Mouse (Mus musculus) C2C12 (cell line): Measurements from ENCODE around the gene Col24a1. TPM values are rescaled to one million over a fixed set of nuclear protein-coding genes. Genes with fewer than 3 reads are reported as not detected.

Source experiments
- H3K27me3 ChIP-seq: one replicate; pipeline ENCODE4 v1.6.1; 2011; ENCODE audit not compliant: control insufficient read depth, insufficient read depth, insufficient read length
- H3K36me3 ChIP-seq: one replicate; pipeline ENCODE4 v1.6.1; 2011; ENCODE audit not compliant: control insufficient read depth, insufficient read depth
- H3K4me3 ChIP-seq: one replicate; pipeline ENCODE4 v1.5.1; 2011; ENCODE audit warnings: mild to moderate bottlenecking, control low read depth; ENCODE audit not compliant: poor library complexity, insufficient read depth, severe bottlenecking
- H3K79me2 ChIP-seq: one replicate; pipeline ENCODE4 v1.6.1; 2011; ENCODE audit not compliant: control insufficient read depth, insufficient read depth
- H3K79me3 ChIP-seq: one replicate; pipeline ENCODE4 v1.6.1; 2011; ENCODE audit warnings: low read depth, control low read depth
- H3ac ChIP-seq: one replicate; pipeline ENCODE3; 2011; ENCODE audit warnings: low read depth; ENCODE audit not compliant: control insufficient read depth, insufficient read length
- CEBPB ChIP-seq: IDR thresholded peaks from one replicate; pipeline ENCODE4 v1.6.1; 2011; ENCODE audit warnings: low read depth, mild to moderate bottlenecking, control low read depth, moderate library complexity
- CTCF ChIP-seq: IDR thresholded peaks from one replicate; pipeline ENCODE4 v1.5.1; 2011; ENCODE audit not compliant: control insufficient read depth, insufficient read depth, insufficient read length
- FOSL1 ChIP-seq: IDR thresholded peaks from one replicate; pipeline ENCODE4 v1.8.0; 2011; ENCODE audit warnings: mild to moderate bottlenecking, low read length; ENCODE audit not compliant: poor library complexity, insufficient read depth, severe bottlenecking
- MAX ChIP-seq: IDR thresholded peaks from one replicate; pipeline ENCODE4 v1.6.1; 2011; ENCODE audit warnings: mild to moderate bottlenecking, control low read depth
- MYOD1 ChIP-seq: IDR thresholded peaks from one replicate; pipeline ENCODE4 v1.6.1; 2011; ENCODE audit warnings: low read depth; ENCODE audit not compliant: control insufficient read depth, insufficient read length
- MYOG ChIP-seq: IDR thresholded peaks from one replicate; pipeline ENCODE4 v1.6.1; 2011; ENCODE audit not compliant: control insufficient read depth, insufficient read length; ENCODE audit errors: extremely low read depth
- USF1 ChIP-seq: IDR thresholded peaks from one replicate; pipeline ENCODE4 v1.6.1; 2011; ENCODE audit warnings: low read depth, mild to moderate bottlenecking, control low read depth, moderate library complexity
- polyA plus RNA-seq: library from polyadenylated mRNA; unstranded; fragments of >200 nt; fragmentation: generic; extraction: Trizol; gene quantifications from one replicate; pipeline ENCODE4 v1.2.1, GENCODE M21; 2012; ENCODE audit warnings: missing spikeins

Col24a1 gene
- polyA plus RNA-seq, 1 experiment: 0.01 TPM

- H3K79me3 ChIP-seq: peaks cover 65% of the 10 kb centered on the region
- TF ChIP-seq USF1 (no peak), MYOD1 (no peak), MAX (no peak), MYOG (no peak), CEBPB (no peak), FOSL1 (no peak), CTCF (no peak)
- H3K27me3 ChIP-seq: no peaks in the 10 kb centered on the region
- peaks cover 95% of the 10 kb centered on the region for H3K36me3 ChIP-seq
- H3ac ChIP-seq: no peak overlapping the region
- H3K4me3 ChIP-seq: no peak overlapping the region
- H3K79me2 ChIP-seq: peaks cover 91% of the 10 kb centered on the region
These were observed 290.8 kb downstream of the Col24a1 start for GRCm38 (mm10) chr3:145583043-145583442.

- Histone ChIP-seq H3K4me3 (no peak overlapping the region), H3K36me3 (peaks cover 91% of the 10 kb centered on the region), H3ac (no peak overlapping the region), H3K79me2 (peaks cover 85% of the 10 kb centered on the region), H3K27me3 (no peaks in the 10 kb centered on the region), H3K79me3 (peaks cover 59% of the 10 kb centered on the region)
- no peak for TF ChIP-seq USF1
- no peak for TF ChIP-seq CTCF
- no peak for TF ChIP-seq MAX
- no peak for TF ChIP-seq FOSL1
- TF ChIP-seq MYOG: no peak
- TF ChIP-seq CEBPB: no peak
- no peak for TF ChIP-seq MYOD1
These were observed 291.4 kb downstream of the Col24a1 start for GRCm38 (mm10) chr3:145583522-145584200.

- H3K79me2 ChIP-seq: peaks cover 36% of the 10 kb centered on the region
- peaks cover 84% of the 10 kb centered on the region for H3K36me3 ChIP-seq
- H3ac ChIP-seq: no peak overlapping the region
- H3K4me3 ChIP-seq: no peak overlapping the region
- H3K79me3 ChIP-seq: peaks cover 12% of the 10 kb centered on the region
- TF ChIP-seq USF1: no peak
- no peak for TF ChIP-seq MAX
- TF ChIP-seq MYOD1: no peak
- TF ChIP-seq CTCF: no peak
- TF ChIP-seq FOSL1: no peak
- no peak for TF ChIP-seq CEBPB
- no peak for TF ChIP-seq MYOG
- no peaks in the 10 kb centered on the region for H3K27me3 ChIP-seq
These were observed 298.3 kb downstream of the Col24a1 start for GRCm38 (mm10) chr3:145590562-145590961.

DNA sequence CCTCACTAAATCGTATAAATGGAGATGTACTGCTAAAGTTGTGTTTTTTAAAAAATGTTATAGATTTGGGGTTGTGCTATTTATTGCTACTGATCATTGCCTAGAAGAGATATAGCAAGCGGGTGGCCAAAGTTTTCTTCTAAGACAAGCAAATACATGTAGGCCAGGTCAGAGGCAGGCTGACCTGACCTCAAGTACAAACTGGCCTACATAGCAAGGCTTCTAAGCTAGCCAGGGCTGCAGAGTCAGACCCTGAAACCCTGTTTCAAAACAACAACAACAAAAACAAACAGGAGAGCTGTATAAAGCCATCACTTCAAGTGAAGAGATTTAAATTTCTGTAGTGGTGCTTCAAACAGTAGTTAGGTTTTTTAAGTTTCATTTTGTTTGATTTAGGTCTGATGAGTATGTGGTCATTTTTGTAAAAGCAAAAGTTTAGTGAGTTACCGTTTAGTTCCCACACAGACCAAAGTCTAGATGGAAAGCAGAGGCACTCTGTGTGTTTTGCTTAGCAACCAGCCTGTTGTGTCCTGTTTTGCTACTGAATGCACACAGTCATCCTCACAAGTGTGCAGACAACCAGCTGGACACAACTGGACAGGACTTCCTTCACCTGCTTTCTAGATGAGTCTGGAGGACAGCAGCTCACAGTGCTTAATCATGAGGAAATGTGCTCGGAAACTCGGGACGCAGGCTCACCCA, 299.7 kb downstream of the Col24a1 start:
- Histone ChIP-seq H3K79me3 (peaks cover 11% of the 10 kb centered on the region), H3K79me2 (peaks cover 21% of the 10 kb centered on the region), H3K4me3 (no peak overlapping the region), H3K36me3 (peaks cover 77% of the 10 kb centered on the region), H3ac (no peak overlapping the region), H3K27me3 (no peaks in the 10 kb centered on the region)
- TF ChIP-seq USF1 (no peak), CEBPB (no peak), MYOD1 (no peak), CTCF (no peak), FOSL1 (no peak), MYOG (no peak), MAX (no peak)

DNA sequence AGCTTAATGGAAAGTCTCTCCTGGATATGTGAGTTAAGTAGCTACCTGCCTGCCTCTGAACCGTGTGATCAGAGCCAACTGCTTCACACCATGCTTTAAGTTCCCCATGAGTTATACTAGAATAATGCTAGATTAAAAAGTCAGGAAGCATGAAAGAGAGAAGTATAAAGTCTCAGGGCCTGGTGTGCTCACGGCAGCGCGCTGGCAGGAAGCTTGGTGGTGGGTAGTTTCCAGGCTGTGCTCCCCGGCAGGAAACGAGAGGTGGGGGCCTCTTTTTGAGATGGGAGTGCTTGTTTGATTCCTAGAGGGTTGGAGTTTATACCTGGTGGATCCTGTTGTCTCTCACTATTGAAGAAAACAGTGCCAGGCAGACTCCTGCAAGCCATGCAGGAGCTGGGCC, 303.1 kb downstream of the Col24a1 start:
- peaks cover 4% of the 10 kb centered on the region for H3K79me3 ChIP-seq
- H3ac ChIP-seq: no peak overlapping the region
- H3K4me3 ChIP-seq: no peak overlapping the region
- TF ChIP-seq MAX: no peak
- no peak for TF ChIP-seq MYOG
- no peak for TF ChIP-seq USF1
- TF ChIP-seq MYOD1: no peak
- no peak for TF ChIP-seq CTCF
- no peak for TF ChIP-seq CEBPB
- TF ChIP-seq FOSL1: no peak
- peaks cover 9% of the 10 kb centered on the region for H3K79me2 ChIP-seq
- H3K27me3 ChIP-seq: no peaks in the 10 kb centered on the region
- peaks cover 86% of the 10 kb centered on the region for H3K36me3 ChIP-seq
